Mouse (Mus musculus): ENCODE results near the gene Epb41l3. TPM values are rescaled to one million over a fixed set of nuclear protein-coding genes. Genes with fewer than 3 reads are reported as not detected.

The Epb41l3 gene
- polyA plus RNA-seq, 1 experiment from 2014 or later, result 153 TPM

DNA sequence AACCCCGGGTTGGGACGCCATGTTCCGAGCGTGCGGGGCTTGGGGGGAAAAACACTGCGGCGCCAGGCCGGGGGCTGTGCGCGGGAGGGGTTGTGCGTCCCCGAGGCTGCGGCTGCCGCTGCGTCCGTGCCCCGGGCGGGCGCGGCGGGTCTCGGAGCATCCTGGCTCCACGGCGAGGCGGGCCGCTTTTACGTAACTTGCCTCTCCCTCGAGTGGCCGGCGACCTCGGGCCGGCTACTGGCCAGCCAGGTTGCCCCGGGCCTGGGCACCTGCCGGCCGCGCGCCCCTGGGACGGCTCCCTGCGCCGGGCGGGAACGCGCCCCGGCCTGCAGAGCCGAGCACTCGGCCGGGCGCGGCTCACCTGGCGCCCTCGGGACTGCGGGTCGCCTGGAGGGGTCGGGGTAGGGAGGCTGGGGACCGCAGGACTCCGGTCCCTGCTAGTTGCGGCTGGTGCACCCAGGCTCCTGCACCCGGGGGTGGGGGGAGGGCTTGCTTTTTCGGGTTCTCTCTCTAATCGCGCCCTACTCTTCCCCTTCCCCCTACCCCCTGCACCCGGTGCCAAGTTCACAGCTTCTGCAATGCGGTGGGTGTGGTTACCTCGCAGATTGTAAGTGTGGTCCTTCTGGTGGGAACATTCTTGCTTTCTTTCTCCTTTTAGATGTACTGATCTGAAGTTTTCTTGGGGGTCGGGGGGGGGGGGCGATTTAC lies 81.8 kb downstream of the Epb41l3 start:
- Histone ChIP-seq H3K9me3 (no peaks in the 10 kb centered on the region), H3K27ac (peak overlapping the region; percentile 95), H3K4me1 (peaks cover 39% of the 10 kb centered on the region), H3K36me3 (no peaks in the 10 kb centered on the region), H3K27me3 (no peaks in the 10 kb centered on the region), H3K4me3 (peak overlapping the region; percentile 94), H3K9ac (peak overlapping the region; percentile 98), H3K4me2 (peak overlapping the region; percentile 72)
- 1% methylated on average over 63 of the region's 66 CpGs for WGBS
- peak; percentile 54 for ATAC-seq (ENCODE audit: insufficient number of reproducible peaks, insufficient read depth, low FRiP score, low TSS enrichment, low read depth)

DNA sequence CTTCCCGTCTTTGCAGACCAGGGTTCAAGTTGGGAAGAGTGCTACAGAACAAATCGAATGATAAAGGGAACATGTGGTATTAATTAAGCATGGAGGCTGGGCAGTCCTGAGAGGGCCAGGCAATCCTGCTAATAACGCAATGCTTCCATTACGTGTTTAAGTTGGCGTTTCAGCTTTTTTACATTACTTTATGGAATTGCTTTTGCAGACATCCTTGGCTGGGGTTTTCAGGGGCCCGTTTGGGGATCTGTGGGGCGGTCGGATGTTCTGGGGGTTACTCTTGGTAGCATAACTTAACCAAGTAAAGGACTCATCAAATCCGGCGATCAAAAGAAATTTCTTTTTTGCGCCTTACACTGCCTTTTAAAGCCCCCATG lies 82.3 kb downstream of the Epb41l3 start:
- Histone ChIP-seq H3K4me1 (peaks cover 39% of the 10 kb centered on the region), H3K4me3 (peak overlapping the region; percentile 94), H3K9ac (peak overlapping the region; percentile 98), H3K27ac (peak overlapping the region; percentile 95), H3K36me3 (no peaks in the 10 kb centered on the region), H3K4me2 (peak overlapping the region; percentile 72), H3K27me3 (no peaks in the 10 kb centered on the region), H3K9me3 (no peaks in the 10 kb centered on the region)
- peak; percentile 40; the same call in 1 of the 2 replicates for ATAC-seq (ENCODE audit: insufficient number of reproducible peaks, insufficient read depth, low FRiP score, low TSS enrichment, low read depth)
- under 1% methylated on average over 11 of the region's 11 CpGs for WGBS

- H3K4me2 ChIP-seq, result peak overlapping the region; percentile 72
- H3K27ac ChIP-seq, result peak overlapping the region; percentile 95
- H3K36me3 ChIP-seq, result no peaks in the 10 kb centered on the region
- H3K4me3 ChIP-seq, result peak overlapping the region; percentile 94
- no peak overlapping the region for H3K9ac ChIP-seq
- no peak for ATAC-seq (ENCODE audit: insufficient number of reproducible peaks, insufficient read depth, low FRiP score, low TSS enrichment, low read depth)
- H3K4me1 ChIP-seq, result peaks cover 34% of the 10 kb centered on the region
- H3K27me3 ChIP-seq, result no peaks in the 10 kb centered on the region
- no peaks in the 10 kb centered on the region for H3K9me3 ChIP-seq
- 24% methylated on average over 5 of the region's 5 CpGs for WGBS
Measured at GRCm38 (mm10) chr17:69158690-69159089, 83.2 kb downstream of the Epb41l3 start.

DNA sequence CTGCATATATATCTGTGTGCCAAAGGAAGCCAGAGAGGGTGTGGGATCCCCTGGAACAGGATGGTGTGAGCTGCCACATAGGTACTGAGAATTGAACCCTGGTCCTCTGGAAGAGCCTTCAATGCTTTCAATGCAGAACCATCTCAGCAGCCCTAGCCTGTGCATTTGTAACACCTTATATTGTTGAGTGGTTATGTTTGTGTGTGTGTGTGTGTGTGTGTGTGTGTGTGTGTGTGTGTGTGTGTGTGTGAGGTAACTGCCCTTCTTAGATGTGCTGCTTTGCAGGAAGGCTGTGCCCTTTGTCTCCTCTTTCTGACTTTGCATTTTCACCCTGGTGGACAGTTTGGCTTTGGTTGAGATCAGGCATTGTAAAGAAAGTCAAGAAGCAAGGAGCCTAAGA lies 87.2 kb downstream of the Epb41l3 start:
- H3K4me3 ChIP-seq, result no peak overlapping the region
- H3K36me3 ChIP-seq, result 0 out of 2 replicates have a peak, but pooled peaks cover 2% of the 10 kb centered on the region
- H3K27ac ChIP-seq, result no peak overlapping the region
- H3K9me3 ChIP-seq, result no peaks in the 10 kb centered on the region
- H3K27me3 ChIP-seq, result no peaks in the 10 kb centered on the region
- no peak for ATAC-seq (ENCODE audit: insufficient number of reproducible peaks, insufficient read depth, low FRiP score, low TSS enrichment, low read depth)
- no peak overlapping the region for H3K9ac ChIP-seq
- peaks cover 36% of the 10 kb centered on the region for H3K4me1 ChIP-seq
- no peak overlapping the region for H3K4me2 ChIP-seq

GRCm38 (mm10) chr17:69176949-69177501 lies 101.5 kb downstream of the Epb41l3 start:
- WGBS, result 62% methylated on average over 16 of the region's 16 CpGs
- Histone ChIP-seq H3K4me3 (no peak overlapping the region), H3K4me2 (0 out of 2 replicates have a peak overlapping the region, but pooled peaks have one; percentile 2), H3K4me1 (peaks cover 44% of the 10 kb centered on the region), H3K36me3 (no peaks in the 10 kb centered on the region), H3K9me3 (no peaks in the 10 kb centered on the region), H3K9ac (no peak overlapping the region), H3K27me3 (no peaks in the 10 kb centered on the region), H3K27ac (peak overlapping the region; percentile 66)
- 0 out of 2 replicates have a peak, but pooled peaks have one; percentile 6 for ATAC-seq (ENCODE audit: insufficient number of reproducible peaks, insufficient read depth, low FRiP score, low TSS enrichment, low read depth)

- Histone ChIP-seq H3K27me3 (no peaks in the 10 kb centered on the region), H3K36me3 (no peaks in the 10 kb centered on the region)
- ATAC-seq (ENCODE audit: insufficient number of reproducible peaks, insufficient read depth, low FRiP score, low TSS enrichment, low read depth), result no peak
Measured at GRCm38 (mm10) chr17:69177954-69178353, 102.5 kb downstream of the Epb41l3 start.

DNA sequence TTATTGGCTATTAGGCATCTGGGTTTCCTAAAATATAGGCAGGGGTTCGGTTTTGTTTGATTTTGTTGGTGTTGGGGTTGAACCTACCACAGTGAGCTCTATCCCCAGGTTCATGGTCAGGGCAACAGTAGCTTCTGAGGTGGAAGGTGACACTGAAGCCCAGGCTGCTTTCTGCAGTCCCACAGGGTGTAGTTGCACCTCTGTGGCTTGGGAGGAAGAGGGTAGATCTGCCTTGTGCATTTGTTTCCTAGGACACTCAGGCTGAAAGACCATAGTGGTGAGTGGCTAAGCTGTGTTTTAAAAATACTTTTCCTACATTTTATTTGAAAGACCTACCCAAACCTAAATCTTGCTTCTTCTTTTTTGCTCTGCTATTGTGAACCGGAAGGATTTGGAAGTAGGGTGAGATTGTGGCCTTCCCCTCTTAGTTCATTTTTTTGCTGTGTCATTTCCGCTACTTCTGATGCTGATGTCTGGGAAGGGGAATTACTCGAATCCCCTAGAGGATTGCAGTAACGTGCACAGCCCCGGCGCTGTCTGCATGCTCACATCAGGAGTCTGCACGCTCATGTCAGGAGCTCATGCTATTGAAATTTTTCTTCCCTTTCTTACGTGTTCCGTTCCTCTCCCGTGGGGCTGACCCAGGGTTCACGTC lies 105.5 kb downstream of the Epb41l3 start:
- ATAC-seq (ENCODE audit: insufficient number of reproducible peaks, insufficient read depth, low FRiP score, low TSS enrichment, low read depth), result 0 out of 2 replicates have a peak, but pooled peaks have one; percentile 40
- Histone ChIP-seq H3K36me3 (no peaks in the 10 kb centered on the region), H3K27ac (peak overlapping the region; percentile 18), H3K9me3 (no peaks in the 10 kb centered on the region), H3K9ac (0 out of 2 replicates have a peak overlapping the region, but pooled peaks have one; percentile 17), H3K27me3 (no peaks in the 10 kb centered on the region), H3K4me2 (peak overlapping the region; percentile 34), H3K4me3 (no peak overlapping the region), H3K4me1 (peaks cover 60% of the 10 kb centered on the region)
- WGBS, result 21% methylated on average over 12 of the region's 12 CpGs

More at GRCm38 (mm10) chr17:69177954-69178353, 102.5 kb downstream of the Epb41l3 start:
- Histone ChIP-seq H3K4me2 (peak overlapping the region; percentile 23; the same call in 1 of the 2 replicates), H3K9me3 (no peaks in the 10 kb centered on the region), H3K4me1 (peaks cover 52% of the 10 kb centered on the region), H3K27ac (peak overlapping the region; percentile 82), H3K4me3 (no peak overlapping the region), H3K9ac (no peak overlapping the region)
- 34% methylated on average over 5 of the region's 5 CpGs for WGBS

DNA sequence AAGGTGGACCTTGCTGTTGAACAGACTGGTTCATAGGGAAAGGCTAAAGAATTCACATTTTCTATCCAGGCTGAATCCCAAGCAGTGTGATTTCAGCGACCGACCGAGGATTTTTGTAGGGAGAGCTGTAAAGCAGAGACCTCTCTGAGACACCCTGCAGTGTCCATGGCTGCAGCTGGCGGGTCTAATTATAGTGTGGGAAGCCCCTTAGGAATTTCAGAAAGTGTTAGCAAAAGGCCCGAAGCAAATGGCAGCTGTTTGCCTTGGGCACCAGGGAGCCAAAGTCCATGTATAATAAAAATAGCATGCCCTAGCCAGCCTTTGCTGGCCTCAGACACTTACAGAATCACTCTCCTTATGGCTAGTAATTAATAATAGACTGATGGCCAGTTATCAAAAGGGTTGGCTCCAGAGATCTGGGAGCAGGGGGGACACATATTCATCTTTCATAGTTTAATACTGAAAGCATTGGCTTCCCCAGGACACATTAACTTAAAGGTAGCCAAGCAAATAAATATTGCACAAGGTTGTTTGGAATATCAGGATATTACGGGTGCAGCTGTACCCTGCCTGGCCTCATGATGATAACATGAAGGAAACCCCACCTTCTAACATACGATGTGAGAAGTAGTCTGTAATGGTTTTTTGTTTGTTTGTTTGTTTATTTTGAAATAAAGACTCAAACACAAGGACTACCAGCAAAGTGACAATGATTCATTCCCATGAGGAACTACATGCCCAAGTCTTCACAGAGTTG lies 106.3 kb downstream of the Epb41l3 start:
- H3K36me3 ChIP-seq, result no peaks in the 10 kb centered on the region
- H3K27me3 ChIP-seq, result no peaks in the 10 kb centered on the region
- H3K9ac ChIP-seq, result 0 out of 2 replicates have a peak overlapping the region, but pooled peaks have one; percentile 17
- peaks cover 53% of the 10 kb centered on the region for H3K4me1 ChIP-seq
- 35% methylated on average over 7 of the region's 7 CpGs for WGBS
- peak overlapping the region; percentile 34 for H3K4me2 ChIP-seq
- no peaks in the 10 kb centered on the region for H3K9me3 ChIP-seq
- H3K4me3 ChIP-seq, result no peak overlapping the region
- no peak for ATAC-seq (ENCODE audit: insufficient number of reproducible peaks, insufficient read depth, low FRiP score, low TSS enrichment, low read depth)
- peak overlapping the region; percentile 18 for H3K27ac ChIP-seq

DNA sequence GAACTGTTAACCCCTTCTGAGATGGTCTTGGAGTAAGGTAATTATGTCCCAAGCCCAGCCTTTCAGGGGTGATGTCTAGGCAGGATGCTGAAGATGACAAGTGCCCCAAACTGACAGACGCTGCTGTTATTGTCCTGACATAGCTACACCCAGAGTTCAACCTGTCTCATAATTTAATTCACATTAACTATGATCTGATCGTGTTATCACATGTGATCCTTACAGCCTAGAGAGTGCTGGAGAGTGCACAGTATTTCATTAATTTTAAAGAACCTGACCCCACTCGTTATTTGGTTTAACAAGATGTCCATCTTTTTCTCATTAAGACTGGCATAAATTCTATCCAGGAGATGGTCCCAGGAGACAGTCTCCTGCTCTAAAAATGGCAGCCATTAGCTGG lies 112.3 kb downstream of the Epb41l3 start:
- Histone ChIP-seq H3K27me3 (no peaks in the 10 kb centered on the region), H3K9ac (no peak overlapping the region), H3K4me1 (peaks cover 33% of the 10 kb centered on the region), H3K36me3 (no peaks in the 10 kb centered on the region), H3K27ac (no peak overlapping the region), H3K4me2 (no peak overlapping the region), H3K9me3 (no peaks in the 10 kb centered on the region), H3K4me3 (no peak overlapping the region)
- 37% methylated on average over 3 of the region's 3 CpGs for WGBS
- no peak for ATAC-seq (ENCODE audit: insufficient number of reproducible peaks, insufficient read depth, low FRiP score, low TSS enrichment, low read depth)

GRCm38 (mm10) chr17:69192863-69193493 lies 117.5 kb downstream of the Epb41l3 start:
- no peak for ATAC-seq (ENCODE audit: insufficient number of reproducible peaks, insufficient read depth, low FRiP score, low TSS enrichment, low read depth)
- H3K27ac ChIP-seq, result no peak overlapping the region
- H3K4me3 ChIP-seq, result no peak overlapping the region
- no peaks in the 10 kb centered on the region; the same call in 1 of the 2 replicates for H3K36me3 ChIP-seq
- H3K4me1 ChIP-seq, result peaks cover 50% of the 10 kb centered on the region
- 10% methylated on average over 2 of the region's 2 CpGs for WGBS
- H3K9me3 ChIP-seq, result no peaks in the 10 kb centered on the region
- H3K27me3 ChIP-seq, result no peaks in the 10 kb centered on the region
- H3K9ac ChIP-seq, result no peak overlapping the region
- H3K4me2 ChIP-seq, result no peak overlapping the region

DNA sequence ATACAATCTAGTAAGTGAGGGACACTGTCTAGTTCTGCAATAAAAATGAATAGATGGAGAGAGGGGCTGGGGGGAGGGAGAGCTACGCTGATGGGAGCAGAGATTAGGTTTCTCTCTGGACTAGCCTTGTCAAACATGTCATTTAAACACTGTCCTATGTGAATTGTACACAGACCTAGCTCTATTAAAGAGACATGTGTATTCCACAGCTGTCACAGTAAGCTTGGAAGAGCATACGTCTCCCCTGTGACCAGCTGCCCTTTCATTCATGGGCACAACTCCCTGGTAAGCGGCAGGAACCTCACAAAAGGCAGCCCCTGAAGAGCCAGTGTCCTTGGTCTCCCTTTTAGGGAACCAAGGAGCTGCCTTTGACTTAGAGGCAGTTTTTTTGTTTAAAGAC lies 119.1 kb downstream of the Epb41l3 start:
- no peak overlapping the region for H3K9ac ChIP-seq
- no peaks in the 10 kb centered on the region for H3K9me3 ChIP-seq
- 36% methylated on average over 3 of the region's 3 CpGs for WGBS
- no peak overlapping the region for H3K4me3 ChIP-seq
- peaks cover 60% of the 10 kb centered on the region for H3K4me1 ChIP-seq
- no peak overlapping the region for H3K27ac ChIP-seq
- no peaks in the 10 kb centered on the region for H3K27me3 ChIP-seq
- no peak for ATAC-seq (ENCODE audit: insufficient number of reproducible peaks, insufficient read depth, low FRiP score, low TSS enrichment, low read depth)
- H3K4me2 ChIP-seq, result no peak overlapping the region
- no peaks in the 10 kb centered on the region; the same call in 1 of the 2 replicates for H3K36me3 ChIP-seq
